Mouse (Mus musculus): ENCODE data around the gene Ugt1a7c. TPM values are rescaled to one million over a fixed set of nuclear protein-coding genes. Genes with fewer than 3 reads are reported as not detected.

The Ugt1a7c gene
- polyA plus RNA-seq, 1 experiment from 2014 or later, result 1.1 TPM

GRCm38 (mm10) chr1:88214462-88214952 is 119.6 kb downstream of the Ugt1a7c start:
- Histone ChIP-seq H3K4me2 (ENCODE audit: low read depth, low read length) (no peak overlapping the region), H3K9me3 (replicated peaks; ENCODE audit: control insufficient read depth, low read length) (peaks cover 59% of the 10 kb centered on the region), H3K9ac (ENCODE audit: low read length) (no peak overlapping the region), H3K4me1 (ENCODE audit: control insufficient read depth, insufficient read depth, low read length) (no peaks in the 10 kb centered on the region), H3K27ac (ENCODE audit: low read length) (no peak overlapping the region), H3K4me3 (ENCODE audit: low read length) (no peak overlapping the region), H3K36me3 (ENCODE audit: control insufficient read depth, insufficient read depth) (no peaks in the 10 kb centered on the region), H3K27me3 (ENCODE audit: control insufficient read depth, insufficient read depth, low read length) (no peaks in the 10 kb centered on the region)
- ATAC-seq (replicated peaks; ENCODE audit: extremely low read depth, insufficient read depth, low FRiP score), result no peak
- 65% methylated on average over 2 of the region's 2 CpGs for WGBS

GRCm38 (mm10) chr1:88215466-88216380 is 120.9 kb downstream of the Ugt1a7c start:
- H3K27ac ChIP-seq (ENCODE audit: low read length), result no peak overlapping the region
- H3K36me3 ChIP-seq (ENCODE audit: control insufficient read depth, insufficient read depth), result no peaks in the 10 kb centered on the region
- no peak overlapping the region for H3K4me2 ChIP-seq (ENCODE audit: low read depth, low read length)
- no peak overlapping the region for H3K9ac ChIP-seq (ENCODE audit: low read length)
- ATAC-seq (replicated peaks; ENCODE audit: extremely low read depth, insufficient read depth, low FRiP score), result no peak
- WGBS, result 61% methylated on average over 10 of the region's 10 CpGs
- H3K27me3 ChIP-seq (ENCODE audit: control insufficient read depth, insufficient read depth, low read length), result no peaks in the 10 kb centered on the region
- H3K9me3 ChIP-seq (replicated peaks; ENCODE audit: control insufficient read depth, low read length), result peaks cover 59% of the 10 kb centered on the region
- H3K4me3 ChIP-seq (ENCODE audit: low read length), result no peak overlapping the region
- H3K4me1 ChIP-seq (ENCODE audit: control insufficient read depth, insufficient read depth, low read length), result no peaks in the 10 kb centered on the region

GRCm38 (mm10) chr1:88216551-88216950 is 121.7 kb downstream of the Ugt1a7c start:
- Histone ChIP-seq H3K9me3 (replicated peaks; ENCODE audit: control insufficient read depth, low read length) (peaks cover 56% of the 10 kb centered on the region), H3K27me3 (ENCODE audit: control insufficient read depth, insufficient read depth, low read length) (no peaks in the 10 kb centered on the region), H3K27ac (ENCODE audit: low read length) (no peak overlapping the region), H3K9ac (ENCODE audit: low read length) (no peak overlapping the region), H3K4me2 (ENCODE audit: low read depth, low read length) (no peak overlapping the region), H3K36me3 (ENCODE audit: control insufficient read depth, insufficient read depth) (no peaks in the 10 kb centered on the region), H3K4me1 (ENCODE audit: control insufficient read depth, insufficient read depth, low read length) (no peaks in the 10 kb centered on the region), H3K4me3 (ENCODE audit: low read length) (no peak overlapping the region)
- WGBS, result 55% methylated on average over 2 of the region's 2 CpGs
- no peak for ATAC-seq (replicated peaks; ENCODE audit: extremely low read depth, insufficient read depth, low FRiP score)

GRCm38 (mm10) chr1:88217144-88217543 is 122.3 kb downstream of the Ugt1a7c start:
- 58% methylated on average over 2 of the region's 2 CpGs for WGBS
- Histone ChIP-seq H3K36me3 (ENCODE audit: control insufficient read depth, insufficient read depth) (no peaks in the 10 kb centered on the region), H3K9ac (ENCODE audit: low read length) (no peak overlapping the region), H3K27me3 (ENCODE audit: control insufficient read depth, insufficient read depth, low read length) (no peaks in the 10 kb centered on the region), H3K4me1 (ENCODE audit: control insufficient read depth, insufficient read depth, low read length) (no peaks in the 10 kb centered on the region), H3K9me3 (replicated peaks; ENCODE audit: control insufficient read depth, low read length) (peaks cover 50% of the 10 kb centered on the region), H3K4me2 (ENCODE audit: low read depth, low read length) (no peak overlapping the region), H3K4me3 (ENCODE audit: low read length) (no peak overlapping the region), H3K27ac (ENCODE audit: low read length) (no peak overlapping the region)
- no peak for ATAC-seq (replicated peaks; ENCODE audit: extremely low read depth, insufficient read depth, low FRiP score)

- H3K9ac ChIP-seq (ENCODE audit: low read length), result no peak overlapping the region
- 32% methylated on average over 3 of the region's 3 CpGs for WGBS
Observed at GRCm38 (mm10) chr1:88217576-88217975, 122.7 kb downstream of the Ugt1a7c start.

GRCm38 (mm10) chr1:88218051-88218450 is 123.2 kb downstream of the Ugt1a7c start:
- H3K36me3 ChIP-seq (ENCODE audit: control insufficient read depth, insufficient read depth), result no peaks in the 10 kb centered on the region
- H3K4me1 ChIP-seq (ENCODE audit: control insufficient read depth, insufficient read depth, low read length), result no peaks in the 10 kb centered on the region
- H3K27me3 ChIP-seq (ENCODE audit: control insufficient read depth, insufficient read depth, low read length), result no peaks in the 10 kb centered on the region
- H3K4me3 ChIP-seq (ENCODE audit: low read length), result no peak overlapping the region
- WGBS, result 63% methylated on average over 9 of the region's 9 CpGs
- H3K4me2 ChIP-seq (ENCODE audit: low read depth, low read length), result no peak overlapping the region
- no peak overlapping the region for H3K27ac ChIP-seq (ENCODE audit: low read length)
- H3K9ac ChIP-seq (ENCODE audit: low read length), result no peak overlapping the region
- no peak for ATAC-seq (replicated peaks; ENCODE audit: extremely low read depth, insufficient read depth, low FRiP score)
- peaks cover 43% of the 10 kb centered on the region for H3K9me3 ChIP-seq (replicated peaks; ENCODE audit: control insufficient read depth, low read length)

More at GRCm38 (mm10) chr1:88217576-88217975, 122.7 kb downstream of the Ugt1a7c start:
- ATAC-seq (replicated peaks; ENCODE audit: extremely low read depth, insufficient read depth, low FRiP score), result no peak
- H3K9me3 ChIP-seq (replicated peaks; ENCODE audit: control insufficient read depth, low read length), result peaks cover 48% of the 10 kb centered on the region
- H3K27ac ChIP-seq (ENCODE audit: low read length), result no peak overlapping the region
- H3K4me1 ChIP-seq (ENCODE audit: control insufficient read depth, insufficient read depth, low read length), result no peaks in the 10 kb centered on the region
- no peaks in the 10 kb centered on the region for H3K27me3 ChIP-seq (ENCODE audit: control insufficient read depth, insufficient read depth, low read length)
- no peak overlapping the region for H3K4me3 ChIP-seq (ENCODE audit: low read length)
- H3K36me3 ChIP-seq (ENCODE audit: control insufficient read depth, insufficient read depth), result no peaks in the 10 kb centered on the region
- no peak overlapping the region for H3K4me2 ChIP-seq (ENCODE audit: low read depth, low read length)

- Histone ChIP-seq H3K27ac (ENCODE audit: low read length) (no peak overlapping the region), H3K4me3 (ENCODE audit: low read length) (no peak overlapping the region), H3K4me2 (ENCODE audit: low read depth, low read length) (no peak overlapping the region), H3K27me3 (ENCODE audit: control insufficient read depth, insufficient read depth, low read length) (no peaks in the 10 kb centered on the region), H3K9me3 (replicated peaks; ENCODE audit: control insufficient read depth, low read length) (peaks cover 38% of the 10 kb centered on the region), H3K4me1 (ENCODE audit: control insufficient read depth, insufficient read depth, low read length) (no peaks in the 10 kb centered on the region), H3K9ac (ENCODE audit: low read length) (no peak overlapping the region), H3K36me3 (ENCODE audit: control insufficient read depth, insufficient read depth) (no peaks in the 10 kb centered on the region)
- 44% methylated on average over 4 of the region's 4 CpGs for WGBS
- ATAC-seq (replicated peaks; ENCODE audit: extremely low read depth, insufficient read depth, low FRiP score), result no peak
Observed at GRCm38 (mm10) chr1:88218591-88218990, 123.7 kb downstream of the Ugt1a7c start.

GRCm38 (mm10) chr1:88219054-88219453 is 124.2 kb downstream of the Ugt1a7c start:
- Histone ChIP-seq H3K27me3 (ENCODE audit: control insufficient read depth, insufficient read depth, low read length) (no peaks in the 10 kb centered on the region), H3K4me2 (ENCODE audit: low read depth, low read length) (no peak overlapping the region), H3K4me1 (ENCODE audit: control insufficient read depth, insufficient read depth, low read length) (no peaks in the 10 kb centered on the region), H3K36me3 (ENCODE audit: control insufficient read depth, insufficient read depth) (no peaks in the 10 kb centered on the region), H3K4me3 (ENCODE audit: low read length) (no peak overlapping the region), H3K9me3 (replicated peaks; ENCODE audit: control insufficient read depth, low read length) (peaks cover 33% of the 10 kb centered on the region), H3K27ac (ENCODE audit: low read length) (no peak overlapping the region), H3K9ac (ENCODE audit: low read length) (no peak overlapping the region)
- no peak for ATAC-seq (replicated peaks; ENCODE audit: extremely low read depth, insufficient read depth, low FRiP score)
- 18% methylated on average over 1 of the region's 1 CpGs for WGBS

- H3K36me3 ChIP-seq (ENCODE audit: control insufficient read depth, insufficient read depth), result no peaks in the 10 kb centered on the region
- H3K9me3 ChIP-seq (replicated peaks; ENCODE audit: control insufficient read depth, low read length), result peaks cover 26% of the 10 kb centered on the region
- no peaks in the 10 kb centered on the region for H3K27me3 ChIP-seq (ENCODE audit: control insufficient read depth, insufficient read depth, low read length)
- H3K9ac ChIP-seq (ENCODE audit: low read length), result no peak overlapping the region
- no peak overlapping the region for H3K4me3 ChIP-seq (ENCODE audit: low read length)
- H3K27ac ChIP-seq (ENCODE audit: low read length), result no peak overlapping the region
- H3K4me2 ChIP-seq (ENCODE audit: low read depth, low read length), result no peak overlapping the region
- no peaks in the 10 kb centered on the region for H3K4me1 ChIP-seq (ENCODE audit: control insufficient read depth, insufficient read depth, low read length)
- ATAC-seq (replicated peaks; ENCODE audit: extremely low read depth, insufficient read depth, low FRiP score), result no peak
Observed at GRCm38 (mm10) chr1:88220336-88220735, 125.5 kb downstream of the Ugt1a7c start.
